Mouse (Mus musculus): ENCODE data around the gene Tln2.

Gene Tln2

GRCm38 (mm10) chr9:67477445-67477844 lies 82.1 kb downstream of the Tln2 start:
- DNase-seq (ENCODE audit: low read depth): no peak

GRCm38 (mm10) chr9:67476184-67476583 lies 83.3 kb downstream of the Tln2 start:
- DNase-seq (ENCODE audit: low read depth): no peak

DNA sequence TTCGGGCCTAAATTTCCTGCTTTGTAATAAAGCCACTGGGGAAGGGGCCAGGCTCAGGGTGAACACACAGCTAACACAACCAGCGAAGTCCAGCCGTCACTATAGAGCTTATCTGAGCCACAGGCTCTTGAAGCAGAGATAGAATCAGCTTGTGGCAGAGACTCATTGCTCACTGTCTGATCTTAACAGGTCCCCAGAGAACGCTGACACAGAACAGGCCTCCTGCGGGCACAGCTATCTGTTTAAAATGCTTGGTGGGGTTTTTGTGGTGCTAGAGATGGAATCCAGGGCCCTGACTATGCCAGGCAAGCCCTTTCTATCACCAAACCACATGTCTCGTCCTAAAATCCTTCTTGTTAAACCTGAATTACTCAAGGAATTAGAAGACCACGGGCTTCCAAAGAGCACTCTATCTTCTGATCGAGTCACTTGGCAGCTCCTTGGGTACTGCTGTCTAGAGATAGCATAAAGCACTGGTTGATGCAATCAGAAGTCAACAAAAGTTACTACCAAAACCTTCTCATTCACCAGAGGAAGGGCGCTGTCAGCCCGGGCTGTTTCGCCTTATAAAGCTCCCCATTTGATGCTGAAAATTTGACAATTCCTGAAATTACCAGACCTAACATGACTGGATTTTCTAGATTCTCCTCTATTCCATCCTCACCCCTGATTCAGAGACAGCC lies 95.9 kb downstream of the Tln2 start:
- peak; percentile 22 for DNase-seq (ENCODE audit: low read depth)

- no peak for DNase-seq (ENCODE audit: low read depth)
Observed at GRCm38 (mm10) chr9:67441484-67441883, 118.0 kb downstream of the Tln2 start.

DNA sequence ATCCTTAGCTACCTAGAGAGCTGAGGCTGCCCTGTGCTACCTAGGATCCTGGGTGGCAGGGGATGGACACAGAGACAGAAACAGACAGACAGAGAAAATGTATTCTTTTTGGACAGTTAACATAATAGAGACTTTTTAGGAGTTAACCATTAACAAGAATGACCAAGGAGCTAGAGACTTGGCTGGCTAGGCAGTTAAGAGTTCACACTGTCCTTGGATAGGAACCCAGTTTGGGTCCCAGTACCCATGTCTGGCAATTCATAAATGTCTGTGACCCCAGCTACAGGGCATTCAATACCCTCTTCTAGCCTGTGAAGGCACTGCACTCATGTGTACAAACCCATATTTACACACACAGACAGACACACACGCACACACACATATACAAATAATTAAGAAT lies 122.0 kb downstream of the Tln2 start:
- no peak for DNase-seq (ENCODE audit: low read depth)

- peak; percentile 9 for DNase-seq (ENCODE audit: low read depth)
Observed at GRCm38 (mm10) chr9:67435333-67436154, 124.0 kb downstream of the Tln2 start.

GRCm38 (mm10) chr9:67429199-67429892 lies 130.2 kb downstream of the Tln2 start:
- DNase-seq (ENCODE audit: low read depth): peak; percentile 41

- no peak for DNase-seq (ENCODE audit: low read depth)
Observed at GRCm38 (mm10) chr9:67428306-67429047, 131.0 kb downstream of the Tln2 start.

DNA sequence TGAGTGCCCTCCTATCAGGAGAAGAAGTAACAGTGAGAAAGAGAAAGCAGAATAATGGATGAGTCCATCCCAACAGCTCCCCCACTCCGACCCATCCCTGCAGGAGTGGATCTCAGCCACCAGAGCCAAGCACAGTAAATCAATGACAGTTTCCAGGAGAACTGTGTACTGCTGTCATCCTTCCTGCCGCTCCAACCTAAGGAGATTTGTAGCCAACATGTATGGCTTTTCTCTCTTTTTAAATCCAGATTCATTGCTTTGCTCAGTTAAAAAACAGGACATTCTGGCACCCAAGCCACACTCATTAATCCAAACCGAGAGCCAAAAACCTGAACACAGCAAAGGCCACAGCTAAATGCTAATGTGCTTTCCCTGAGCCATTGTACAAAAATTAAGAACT lies 133.2 kb downstream of the Tln2 start:
- DNase-seq (ENCODE audit: low read depth): no peak

GRCm38 (mm10) chr9:67424110-67424509 lies 135.4 kb downstream of the Tln2 start:
- no peak for DNase-seq (ENCODE audit: low read depth)

GRCm38 (mm10) chr9:67418092-67418491 lies 141.4 kb downstream of the Tln2 start:
- peak; percentile 5 for DNase-seq (ENCODE audit: low read depth)

GRCm38 (mm10) chr9:67410667-67411066 lies 148.8 kb downstream of the Tln2 start:
- no peak for DNase-seq (ENCODE audit: low read depth)

DNA sequence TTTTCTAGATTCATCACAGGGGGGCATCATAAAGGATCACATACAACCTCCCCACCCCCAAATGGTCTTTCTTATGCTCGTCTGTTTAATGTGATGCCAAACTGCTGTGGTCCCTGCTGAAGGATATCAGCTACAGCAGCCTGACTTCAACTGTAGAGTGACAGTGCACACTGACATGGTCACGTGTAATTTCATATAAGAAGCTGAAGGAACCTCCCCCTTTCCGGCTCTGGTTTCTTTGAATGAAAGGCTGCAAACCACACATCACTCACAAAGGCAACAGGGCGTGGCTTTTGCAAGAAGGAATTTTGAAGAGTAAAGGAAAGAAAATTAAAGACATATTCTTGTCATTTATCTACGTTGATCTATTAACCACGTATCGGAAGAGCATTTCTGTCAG lies 154.8 kb downstream of the Tln2 start:
- DNase-seq (ENCODE audit: low read depth): no peak

DNA sequence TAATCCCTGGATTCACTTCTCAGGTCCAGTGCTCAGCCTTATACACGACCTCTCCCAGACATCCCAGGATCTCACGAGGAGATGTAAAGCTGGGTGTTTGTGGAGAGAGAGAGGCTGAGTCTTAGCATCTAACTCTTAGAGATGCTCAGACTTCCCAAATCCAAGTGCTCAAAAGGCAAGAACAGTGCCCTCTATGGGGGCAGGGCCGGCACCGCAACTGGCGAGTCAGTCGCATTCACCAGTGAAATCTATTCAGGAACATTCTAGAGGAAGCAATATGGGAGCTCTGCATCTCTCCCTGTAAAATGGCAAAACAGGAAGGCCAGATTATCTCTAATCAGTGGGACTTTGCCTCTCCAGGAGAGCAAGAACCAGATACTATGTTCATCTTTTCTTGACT lies 159.9 kb downstream of the Tln2 start:
- no peak for DNase-seq (ENCODE audit: low read depth)

DNA sequence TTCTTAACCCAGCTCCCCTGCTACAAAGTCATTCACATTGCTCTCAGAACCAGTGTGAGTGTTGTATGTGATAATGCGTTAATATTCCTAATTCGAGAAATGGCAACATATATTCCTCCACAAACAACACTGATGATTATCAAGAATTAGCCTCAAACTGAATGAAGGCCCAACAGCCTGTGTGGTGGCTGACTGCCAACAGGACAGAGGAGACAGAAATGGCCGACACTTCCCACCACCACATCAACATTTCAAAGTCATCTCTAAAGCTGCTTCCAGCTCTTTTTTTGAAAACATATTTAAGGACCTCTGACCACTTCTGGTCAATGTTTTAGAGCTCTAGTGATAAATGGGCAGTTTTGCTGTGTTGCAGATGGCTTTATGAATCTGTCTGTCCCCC lies 161.7 kb downstream of the Tln2 start:
- no peak for DNase-seq (ENCODE audit: low read depth)

GRCm38 (mm10) chr9:67396446-67396845 lies 163.1 kb downstream of the Tln2 start:
- DNase-seq (ENCODE audit: low read depth): peak; percentile 27

DNA sequence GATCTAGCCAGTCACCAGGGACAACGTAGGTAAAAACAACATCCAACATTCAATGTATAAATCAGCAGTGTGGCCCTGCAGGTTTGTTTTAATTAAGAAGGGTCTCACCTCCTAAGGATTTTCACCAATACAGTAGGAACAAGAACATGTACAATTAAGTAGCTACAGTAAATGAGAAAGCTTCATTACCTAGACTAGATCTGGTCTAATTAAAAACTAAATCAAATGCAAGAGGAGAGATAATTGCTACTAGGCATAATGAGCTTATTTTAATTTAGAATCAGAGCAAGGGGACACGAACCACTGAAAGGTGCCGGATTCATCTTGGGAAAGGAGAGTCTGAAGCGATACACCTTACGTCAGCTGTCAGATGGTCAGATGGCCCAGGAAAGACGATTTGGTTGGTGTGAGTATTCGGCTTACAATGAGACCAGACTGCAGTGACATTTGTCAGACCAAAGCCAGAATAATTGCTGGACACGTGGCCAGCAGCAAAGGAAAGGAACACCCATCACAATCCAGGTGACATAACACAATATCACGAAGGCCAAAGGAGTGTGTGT lies 175.4 kb downstream of the Tln2 start:
- no peak for DNase-seq (ENCODE audit: low read depth)

DNA sequence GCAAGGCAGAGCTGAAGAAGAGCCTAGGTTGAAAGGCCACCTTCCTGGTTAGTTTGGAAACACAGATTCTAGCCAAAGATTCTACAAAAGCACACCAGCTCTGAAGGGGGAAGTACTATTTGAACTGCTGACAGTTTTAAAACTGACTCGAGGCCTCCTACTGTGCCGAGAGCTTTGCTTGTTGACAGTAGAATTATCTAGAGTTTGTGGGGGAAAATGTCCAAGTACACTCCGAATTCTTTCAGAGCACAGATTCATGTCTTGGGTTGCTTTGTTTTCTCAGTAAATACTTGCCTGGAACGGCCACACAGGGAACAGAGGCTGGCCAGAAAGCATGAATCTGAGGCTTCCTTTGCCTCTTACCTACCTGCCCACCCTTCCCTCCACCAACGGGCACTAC lies 179.4 kb downstream of the Tln2 start:
- peak; percentile 71 for DNase-seq (ENCODE audit: low read depth)

GRCm38 (mm10) chr9:67378772-67379171 lies 180.7 kb downstream of the Tln2 start:
- DNase-seq (ENCODE audit: low read depth): no peak

- no peak for DNase-seq (ENCODE audit: low read depth)
Observed at GRCm38 (mm10) chr9:67368078-67368477, 191.4 kb downstream of the Tln2 start.

- no peak for DNase-seq (ENCODE audit: low read depth)
Observed at GRCm38 (mm10) chr9:67362511-67362910, 197.0 kb downstream of the Tln2 start.

DNA sequence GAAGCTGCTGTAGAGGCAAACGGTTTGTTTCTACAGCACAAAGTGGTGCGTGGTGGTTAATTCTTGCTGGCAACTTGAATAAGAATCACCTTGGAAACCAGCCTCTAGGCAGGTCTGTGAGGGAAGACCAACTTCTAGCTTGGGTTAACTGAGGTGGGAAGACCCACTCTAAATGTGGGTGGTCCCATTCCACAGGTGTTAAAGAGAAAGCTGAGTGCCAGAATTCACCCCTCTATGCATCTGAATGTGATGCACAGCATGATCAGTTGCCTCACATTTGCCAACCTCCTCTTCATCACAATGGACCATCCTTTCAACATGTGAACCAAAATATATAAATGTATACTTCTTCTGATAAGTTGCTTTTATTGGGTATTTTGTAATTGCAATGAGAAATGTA lies 197.4 kb downstream of the Tln2 start:
- no peak for DNase-seq (ENCODE audit: low read depth)
